Mouse (Mus musculus) brain, adult 10 weeks (tissue): ENCODE results near the gene 4430402I18Rik. TPM values are rescaled to one million over a fixed set of nuclear protein-coding genes. Genes with fewer than 3 reads are reported as not detected.

Experiments
- polyA plus RNA-seq: library from polyadenylated mRNA; stranded (reverse); fragments of 350-450 nt; fragmentation: Illumina TruSeq; extraction: RNeasy Lipid Tissue Mini Kit (QIAGEN cat#74804); gene quantifications from one replicate; pipeline ENCODE4 v1.2.3, GENCODE M21; 2015; ENCODE audit warnings: low read depth, low replicate concordance

The 4430402I18Rik gene
- polyA plus RNA-seq: 7.4 TPM

DNA sequence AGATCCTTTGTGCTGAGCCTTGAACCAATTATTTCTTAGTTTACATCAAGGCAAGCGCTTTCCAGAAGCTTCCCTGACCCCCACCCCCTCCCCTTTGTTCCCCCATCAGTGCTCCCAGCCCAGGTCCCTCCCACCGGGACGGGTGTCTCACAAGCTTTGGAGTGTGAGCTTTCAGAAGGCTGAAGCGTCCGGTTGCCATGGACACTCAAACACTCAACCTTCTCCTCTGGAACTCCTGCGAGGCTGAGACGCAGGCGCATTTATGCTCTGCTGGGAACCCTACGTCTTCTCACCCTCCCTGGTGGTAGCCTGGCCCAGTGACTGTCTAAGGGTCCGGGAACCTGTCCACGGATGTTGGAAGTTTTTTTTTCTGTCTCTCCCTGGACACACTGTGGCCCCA, at the start of gene 4430402I18Rik:
Gene 4430402I18Rik, minus strand, starts transcription at position 149 of the 400 bp plus-strand sequence.

DNA sequence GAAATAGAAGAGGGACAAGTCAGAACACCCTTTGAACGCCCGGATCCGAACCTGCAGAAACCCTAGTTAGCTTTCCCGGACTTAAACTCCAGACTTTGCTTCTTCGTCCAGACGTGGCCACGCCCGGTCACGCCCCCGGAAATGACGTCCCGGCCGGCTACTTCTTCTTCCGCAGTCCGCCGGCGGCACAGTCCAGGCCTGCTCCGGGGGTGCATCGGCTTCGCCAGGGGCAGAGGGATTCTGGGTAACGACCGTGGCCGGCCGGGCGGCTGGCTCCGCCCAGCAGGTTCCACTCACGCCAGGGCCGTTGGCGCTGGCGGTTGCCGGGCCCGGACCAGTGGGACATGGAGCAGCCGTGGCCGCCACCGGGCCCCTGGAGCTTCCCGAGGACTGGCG, 22.6 kb upstream of the 4430402I18Rik start, which contains the start of gene Cdc37l1:
Gene Cdc37l1, plus strand, starts transcription at position 159 of the 396 bp plus-strand sequence.

DNA sequence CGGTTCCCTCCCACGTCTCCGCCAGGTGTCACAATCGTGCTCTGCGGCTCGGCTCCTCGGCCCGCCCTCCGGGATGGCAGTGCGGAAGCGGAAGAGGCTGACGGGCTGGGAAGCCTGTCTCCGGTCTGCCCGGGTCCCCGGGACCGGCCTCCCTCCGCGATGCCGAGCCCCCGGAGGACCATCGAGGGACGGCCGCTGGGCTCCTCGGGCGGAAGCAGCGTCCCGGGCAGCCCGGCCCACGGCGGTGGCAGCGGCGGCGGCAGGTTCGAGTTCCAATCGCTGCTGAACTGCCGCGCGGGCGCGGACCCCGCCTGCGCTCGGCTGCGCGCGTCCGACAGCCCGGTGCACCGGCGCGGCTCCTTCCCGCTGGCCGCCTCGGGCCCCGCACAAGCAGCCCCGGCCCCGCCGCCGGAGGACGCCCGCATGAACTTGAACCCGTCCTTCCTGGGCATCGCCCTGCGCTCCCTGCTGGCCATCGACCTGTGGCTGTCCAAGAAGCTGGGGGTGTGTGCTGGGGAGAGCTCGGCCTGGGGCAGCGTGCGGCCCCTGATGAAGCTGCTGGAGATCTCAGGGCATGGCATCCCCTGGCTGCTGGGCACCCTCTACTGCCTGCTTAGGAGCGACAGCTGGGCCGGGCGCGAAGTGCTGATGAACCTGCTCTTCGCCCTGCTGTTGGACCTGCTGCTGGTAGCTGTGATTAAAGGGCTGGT, 3.6 kb downstream of the 4430402I18Rik start, which contains the start of gene Plpp6:
Gene Plpp6, plus strand, starts transcription at position 112 of the 710 bp plus-strand sequence.

Other genes with a start within 250 kb of the 4430402I18Rik start
- 81.8 TPM for gene Slc1a1, start 132.8 kb downstream of the 4430402I18Rik start, polyA plus RNA-seq
- 43.0 TPM for gene Plpp6, start 3.8 kb downstream of the 4430402I18Rik start, polyA plus RNA-seq
- 96.3 TPM for gene Cdc37l1, start 22.6 kb upstream of the 4430402I18Rik start, polyA plus RNA-seq
- 80.9 TPM for gene Ak3, start 80.2 kb upstream of the 4430402I18Rik start, polyA plus RNA-seq
- 21.6 TPM for gene Rcl1, start 133.6 kb upstream of the 4430402I18Rik start, polyA plus RNA-seq